Mouse (Mus musculus) hindbrain, embryonic 15.5 days (tissue): Measurements from ENCODE around the gene Polr2h. TPM values are rescaled to one million over a fixed set of nuclear protein-coding genes. Genes with fewer than 3 reads are reported as not detected.
A peak's percentile ranks its signal among the peaks of the same experiment; 100 is the strongest.

Experiments
- ATAC-seq: fragments of 200-750 bp; cut with Nextera tagmentation; 2 replicates; pipeline ENCODE4 v1.8.0; 2017; ENCODE audit warnings: low read depth, moderate number of reproducible peaks, moderate TSS enrichment; ENCODE audit not compliant: low FRiP score
- H3K27ac ChIP-seq: fragments of 300-500 bp; sonication (generic); replicated peaks from 2 replicates; pipeline ENCODE4 v1.5.1; 2015; ENCODE audit warnings: mild to moderate bottlenecking, inconsistent platforms
- H3K27me3 ChIP-seq: fragments of 300-500 bp; sonication (generic); 2 replicates; pipeline ENCODE4 v1.6.1; 2015; ENCODE audit warnings: control low read depth, inconsistent platforms
- H3K36me3 ChIP-seq: fragments of 300-500 bp; sonication (generic); 2 replicates; pipeline ENCODE4 v1.6.1; 2015; ENCODE audit warnings: control low read depth, inconsistent platforms
- H3K4me1 ChIP-seq: fragments of 300-500 bp; sonication (generic); replicated peaks from 2 replicates; pipeline ENCODE4 v1.6.1; 2015; ENCODE audit warnings: control low read depth, inconsistent platforms
- H3K4me2 ChIP-seq: fragments of 300-500 bp; sonication (generic); 2 replicates; pipeline ENCODE4 v1.6.1; 2015; ENCODE audit warnings: moderate library complexity, mild to moderate bottlenecking, inconsistent platforms
- H3K4me3 ChIP-seq: fragments of 300-500 bp; sonication (generic); 2 replicates; pipeline ENCODE4 v1.5.1; 2015; ENCODE audit warnings: mild to moderate bottlenecking, inconsistent platforms
- H3K9ac ChIP-seq: fragments of 300-500 bp; sonication (generic); 2 replicates; pipeline ENCODE4 v1.6.1; 2015; ENCODE audit warnings: inconsistent platforms
- H3K9me3 ChIP-seq: fragments of 300-500 bp; sonication (generic); 2 replicates; pipeline ENCODE4 v1.6.1; 2016; ENCODE audit warnings: control low read depth, inconsistent platforms
- WGBS: fragments of 180-500 bp; shearing (Covaris S2); methylation state at CpG from one replicate; pipeline ENCODE4 v1.1.7; 2015; 5-methylcytosine and 5-hydroxymethylcytosine counted together
- polyA plus RNA-seq: library from polyadenylated mRNA; unstranded; fragments of >200 nt; fragmentation: Nextera tagmentation; extraction: Ambion mirVana; gene quantifications from 2 replicates; pipeline ENCODE4 v1.2.1, GENCODE M21; 2015

Gene Polr2h
- polyA plus RNA-seq, 1 experiment from 2014 or later = 89.0 TPM

DNA sequence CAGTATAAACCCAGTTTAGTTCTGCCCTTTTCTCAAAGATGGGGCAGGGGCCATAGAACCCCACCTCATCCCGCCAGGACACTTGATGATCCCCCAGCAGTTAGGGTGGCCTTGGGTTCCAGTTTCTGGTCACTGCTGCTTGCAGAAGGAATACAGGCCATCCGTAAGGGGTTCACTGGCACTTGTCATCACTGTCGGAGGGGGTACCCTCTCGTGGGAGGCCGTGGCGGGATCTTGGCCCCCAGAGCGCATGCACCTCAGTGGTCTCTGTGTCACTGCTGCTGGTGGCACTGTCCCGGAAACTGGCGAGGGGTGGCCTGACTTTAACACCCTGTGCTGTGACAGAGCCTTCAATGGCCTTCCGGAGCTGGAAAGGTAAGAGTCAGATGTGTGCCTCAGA lies 14.4 kb upstream of the Polr2h start:
- Histone ChIP-seq H3K9me3 (no peaks in the 10 kb centered on the region), H3K4me2 (no peak overlapping the region), H3K27ac (no peak overlapping the region), H3K4me1 (peaks cover 16% of the 10 kb centered on the region), H3K27me3 (no peaks in the 10 kb centered on the region), H3K4me3 (no peak overlapping the region), H3K36me3 (peaks cover 36% of the 10 kb centered on the region), H3K9ac (no peak overlapping the region)
- 94% methylated on average over 10 of the region's 10 CpGs for WGBS
- no peak for ATAC-seq

DNA sequence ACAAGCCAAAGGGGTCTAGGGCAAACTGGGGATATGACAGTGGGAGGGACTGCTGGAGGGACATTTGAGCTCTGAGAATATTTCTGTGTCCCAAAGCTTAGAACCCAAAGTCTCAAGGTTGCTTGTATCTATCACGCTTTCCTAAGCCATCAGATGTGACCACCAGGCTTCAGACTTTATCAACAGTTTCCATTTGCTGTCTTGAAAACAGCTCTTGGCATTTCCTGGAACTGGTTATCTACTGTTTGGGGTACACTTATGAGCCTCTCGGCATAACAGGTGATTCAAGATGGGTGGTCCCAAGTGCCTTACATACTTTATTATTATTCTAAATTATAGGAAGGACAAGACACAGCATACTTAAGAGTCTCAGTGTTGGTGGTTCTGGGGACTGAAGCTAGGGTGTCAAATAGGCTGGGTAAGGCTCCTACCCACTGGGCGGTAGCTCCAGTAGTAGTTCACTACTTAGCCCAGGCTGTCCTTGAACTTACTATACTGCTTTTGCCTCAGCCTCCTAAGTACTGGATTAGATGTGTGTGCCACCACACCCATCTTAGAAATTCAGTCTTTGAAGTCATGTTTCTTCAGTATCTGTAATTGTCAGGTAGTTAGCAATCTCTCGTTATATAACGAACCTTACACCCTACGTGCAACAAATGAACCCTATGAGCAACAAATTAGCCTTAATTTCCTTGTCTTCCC lies 13.6 kb upstream of the Polr2h start:
- ATAC-seq = no peak
- H3K9ac ChIP-seq = no peak overlapping the region
- H3K4me3 ChIP-seq = no peak overlapping the region
- peaks cover 16% of the 10 kb centered on the region for H3K4me1 ChIP-seq
- H3K4me2 ChIP-seq = no peak overlapping the region
- WGBS = 90% methylated on average over 6 of the region's 6 CpGs
- peaks cover 32% of the 10 kb centered on the region for H3K36me3 ChIP-seq
- H3K27me3 ChIP-seq = no peaks in the 10 kb centered on the region
- no peak overlapping the region for H3K27ac ChIP-seq
- H3K9me3 ChIP-seq = no peaks in the 10 kb centered on the region

GRCm38 (mm10) chr16:20705786-20706185 lies 11.7 kb upstream of the Polr2h start:
- no peak for ATAC-seq
- no peak overlapping the region for H3K4me3 ChIP-seq
- WGBS = 65% methylated on average over 3 of the region's 3 CpGs
- H3K36me3 ChIP-seq = peaks cover 24% of the 10 kb centered on the region
- no peak overlapping the region for H3K9ac ChIP-seq
- no peak overlapping the region for H3K4me2 ChIP-seq
- H3K27me3 ChIP-seq = no peaks in the 10 kb centered on the region
- no peaks in the 10 kb centered on the region for H3K9me3 ChIP-seq
- peaks cover 16% of the 10 kb centered on the region for H3K4me1 ChIP-seq
- H3K27ac ChIP-seq = no peak overlapping the region

- WGBS = 83% methylated on average over 2 of the region's 2 CpGs
- peaks cover 12% of the 10 kb centered on the region for H3K4me1 ChIP-seq
- H3K9ac ChIP-seq = no peak overlapping the region
- no peak overlapping the region for H3K27ac ChIP-seq
- H3K36me3 ChIP-seq = peaks cover 29% of the 10 kb centered on the region
- H3K4me2 ChIP-seq = no peak overlapping the region
- H3K4me3 ChIP-seq = no peak overlapping the region
- no peak for ATAC-seq
- no peaks in the 10 kb centered on the region for H3K9me3 ChIP-seq
- no peaks in the 10 kb centered on the region for H3K27me3 ChIP-seq
These were observed 10.9 kb upstream of the Polr2h start for GRCm38 (mm10) chr16:20706407-20707055.

DNA sequence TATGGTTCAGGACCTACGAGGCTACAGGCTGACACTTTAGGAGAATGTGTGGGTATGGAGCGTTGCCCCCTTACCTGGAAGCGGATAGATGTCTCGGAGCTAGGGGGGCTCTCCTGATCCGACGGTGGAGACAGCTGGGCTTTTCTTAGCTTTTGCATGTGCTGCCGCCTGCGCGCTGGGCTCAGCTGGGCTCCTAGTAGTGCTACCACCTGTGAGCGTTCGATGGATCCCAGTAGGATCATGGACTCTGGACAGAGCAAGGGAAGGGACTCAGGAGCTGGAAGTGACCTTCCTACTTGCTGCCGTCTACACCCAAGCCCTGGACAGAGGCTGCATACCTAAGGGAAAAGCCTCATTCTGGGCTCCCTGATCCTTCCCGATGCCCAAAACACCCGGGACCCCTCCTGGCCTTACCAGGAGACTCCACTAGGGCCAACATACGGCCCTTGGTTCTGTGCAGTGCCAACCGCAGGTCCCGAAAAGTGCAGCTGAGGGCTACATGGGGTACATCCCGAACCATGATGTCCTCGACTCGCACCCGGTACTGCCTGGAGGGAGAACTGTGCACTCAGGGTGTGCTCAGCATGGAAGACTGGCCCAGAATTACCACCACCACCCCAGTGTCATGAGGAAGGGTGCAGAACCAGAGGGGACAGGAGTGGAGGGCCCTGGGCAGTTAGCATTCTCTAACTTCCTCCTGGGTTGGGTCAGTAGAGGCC lies 9.1 kb upstream of the Polr2h start:
- Histone ChIP-seq H3K4me3 (no peak overlapping the region), H3K27ac (no peak overlapping the region), H3K9me3 (no peaks in the 10 kb centered on the region), H3K4me2 (no peak overlapping the region), H3K4me1 (peaks cover under 1% of the 10 kb centered on the region), H3K9ac (no peak overlapping the region), H3K27me3 (no peaks in the 10 kb centered on the region), H3K36me3 (peaks cover 34% of the 10 kb centered on the region)
- 92% methylated on average over 21 of the region's 21 CpGs for WGBS
- peak; percentile 19; the same call in 1 of the 2 replicates for ATAC-seq

GRCm38 (mm10) chr16:20708939-20709734 lies 8.3 kb upstream of the Polr2h start:
- Histone ChIP-seq H3K36me3 (peaks cover 33% of the 10 kb centered on the region), H3K4me1 (peaks cover 8% of the 10 kb centered on the region), H3K9ac (no peak overlapping the region), H3K27me3 (no peaks in the 10 kb centered on the region), H3K27ac (no peak overlapping the region), H3K4me2 (no peak overlapping the region), H3K4me3 (no peak overlapping the region), H3K9me3 (no peaks in the 10 kb centered on the region)
- WGBS = 73% methylated on average over 19 of the region's 19 CpGs
- peak; percentile 31 for ATAC-seq

GRCm38 (mm10) chr16:20710370-20710769 lies 7.1 kb upstream of the Polr2h start:
- Histone ChIP-seq H3K9me3 (no peaks in the 10 kb centered on the region), H3K9ac (no peak overlapping the region), H3K36me3 (peaks cover 33% of the 10 kb centered on the region), H3K4me2 (no peak overlapping the region), H3K4me3 (no peak overlapping the region), H3K4me1 (peaks cover 20% of the 10 kb centered on the region), H3K27me3 (no peaks in the 10 kb centered on the region), H3K27ac (no peak overlapping the region)
- ATAC-seq = no peak
- 94% methylated on average over 11 of the region's 11 CpGs for WGBS

GRCm38 (mm10) chr16:20710810-20711209 lies 6.7 kb upstream of the Polr2h start:
- H3K9me3 ChIP-seq = no peaks in the 10 kb centered on the region
- peaks cover 30% of the 10 kb centered on the region for H3K36me3 ChIP-seq
- WGBS = 87% methylated on average over 4 of the region's 4 CpGs
- H3K27me3 ChIP-seq = no peaks in the 10 kb centered on the region
- H3K27ac ChIP-seq = no peak overlapping the region
- H3K4me1 ChIP-seq = peaks cover 23% of the 10 kb centered on the region
- no peak for ATAC-seq
- H3K4me2 ChIP-seq = no peak overlapping the region
- no peak overlapping the region for H3K9ac ChIP-seq
- H3K4me3 ChIP-seq = no peak overlapping the region

- Histone ChIP-seq H3K27ac (no peak overlapping the region), H3K36me3 (peaks cover 27% of the 10 kb centered on the region), H3K9ac (no peak overlapping the region), H3K27me3 (no peaks in the 10 kb centered on the region), H3K4me3 (no peak overlapping the region), H3K9me3 (no peaks in the 10 kb centered on the region), H3K4me1 (peaks cover 28% of the 10 kb centered on the region), H3K4me2 (no peak overlapping the region)
- ATAC-seq = no peak
- WGBS = 84% methylated on average over 9 of the region's 9 CpGs
These were observed 5.3 kb upstream of the Polr2h start for GRCm38 (mm10) chr16:20712190-20712589.

DNA sequence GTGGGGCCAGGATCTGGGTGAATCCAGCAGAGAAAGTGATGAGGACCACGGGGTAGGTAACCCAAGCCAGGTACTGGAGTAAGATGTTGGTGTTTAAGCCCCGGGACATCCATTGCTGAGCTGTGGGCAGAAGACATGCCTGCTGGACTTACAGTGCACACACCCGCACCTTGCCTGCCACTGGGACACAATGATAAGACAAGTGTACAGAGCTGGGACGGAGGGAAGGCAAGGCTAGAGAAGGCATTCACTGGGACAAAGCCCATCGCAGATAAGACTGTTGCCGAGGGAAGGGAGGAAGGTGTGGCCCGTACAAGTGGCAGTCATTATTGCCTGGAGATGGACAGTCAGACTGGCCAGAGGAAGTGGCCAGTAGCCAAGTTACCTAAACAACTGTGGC lies 4.6 kb upstream of the Polr2h start:
- Histone ChIP-seq H3K36me3 (peaks cover 20% of the 10 kb centered on the region), H3K9me3 (no peaks in the 10 kb centered on the region), H3K27me3 (no peaks in the 10 kb centered on the region), H3K4me2 (no peak overlapping the region), H3K4me3 (no peak overlapping the region), H3K9ac (no peak overlapping the region), H3K27ac (no peak overlapping the region), H3K4me1 (peaks cover 28% of the 10 kb centered on the region)
- WGBS = 91% methylated on average over 7 of the region's 7 CpGs
- ATAC-seq = no peak

- 21% methylated on average over 11 of the region's 11 CpGs for WGBS
- H3K27ac ChIP-seq = no peak overlapping the region
- H3K27me3 ChIP-seq = no peaks in the 10 kb centered on the region
- ATAC-seq = no peak
- peak overlapping the region; percentile 94 for H3K4me2 ChIP-seq
- H3K9me3 ChIP-seq = no peaks in the 10 kb centered on the region
- peaks cover 18% of the 10 kb centered on the region for H3K36me3 ChIP-seq
- H3K9ac ChIP-seq = peak overlapping the region; percentile 62; the same call in 1 of the 2 replicates
- peak overlapping the region; percentile 72 for H3K4me3 ChIP-seq
- peaks cover 37% of the 10 kb centered on the region for H3K4me1 ChIP-seq
These were observed 3.0 kb upstream of the Polr2h start for GRCm38 (mm10) chr16:20714307-20715080.
